Comparison of ENCODE assay signal across 22 mouse cellular contexts in the genomic region with DNA sequence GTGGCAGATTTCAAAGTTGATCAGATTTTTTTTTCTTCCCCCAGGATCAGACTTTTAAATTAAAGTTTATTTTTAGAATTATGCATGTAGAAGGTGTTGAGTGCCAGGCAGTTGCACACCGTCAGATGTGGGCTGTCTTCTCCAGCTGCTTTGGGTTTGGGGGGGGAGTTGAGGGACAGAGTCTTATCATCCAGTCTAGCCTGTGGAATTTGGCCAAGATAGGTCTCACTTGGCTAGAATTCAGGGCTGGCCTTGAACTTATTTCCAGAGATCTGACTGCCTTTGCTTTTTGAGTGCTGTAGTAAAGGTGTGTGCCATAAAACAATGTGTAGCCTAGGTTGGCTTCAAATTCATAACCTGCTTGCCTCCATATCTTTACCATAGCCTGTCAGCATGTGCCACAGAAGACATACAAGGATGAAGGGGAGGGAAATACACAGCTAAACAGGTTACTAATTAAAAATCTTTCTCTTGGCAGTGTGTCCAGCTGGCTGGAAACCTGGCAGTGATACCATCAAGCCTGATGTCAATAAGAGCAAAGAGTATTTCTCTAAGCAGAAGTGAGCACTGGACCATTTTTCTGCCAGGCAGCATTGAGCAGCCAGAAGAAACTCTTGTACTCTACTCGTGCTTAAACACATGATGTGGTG. TPM values are rescaled to one million over a fixed set of nuclear protein-coding genes. Genes with fewer than 3 reads are reported as not detected.
A peak's percentile ranks its signal among the peaks of the same experiment; 100 is the strongest.
DNase-seq lines count a peak whose midpoint lies in the region; ATAC-seq and TF ChIP-seq lines count a peak whose summit lies in the region.
"Had no signal": no experiment of that assay in that cellular context is flagged by ENCODE, and none has a peak within 500 bp of the region (broad histone marks: within the 10 kb centered on the region; RNA-seq: fewer than 3 reads in every experiment).

No protein-coding gene starts in this region.

- 26% methylated on average over 2 of the region's 2 CpGs for WGBS in heart, embryonic 15.5 days
- WGBS in liver, adult 2 months = 9% methylated on average over 2 of the region's 2 CpGs
- 60% methylated on average over 2 of the region's 2 CpGs for WGBS in liver, embryonic 11.5 days

- H3K27me3 ChIP-seq in heart, embryonic 15.5 days = no peaks in the 10 kb centered on the region
- no peaks in the 10 kb centered on the region for H3K27me3 ChIP-seq in liver, adult 2 months (ENCODE audit: control insufficient read depth, insufficient read depth, low read length)
- H3K27me3 ChIP-seq in liver, embryonic 11.5 days (replicated peaks; ENCODE audit: control insufficient read depth, insufficient read depth, low read length) = no peaks in the 10 kb centered on the region
- H3K27me3 ChIP-seq: embryonic facial prominence, embryonic 15.5 days; hindbrain, embryonic 12.5 days; liver, embryonic 12.5 days; midbrain, embryonic 12.5 days; neural tube, embryonic 12.5 days had no signal

- peaks cover 50% of the 10 kb centered on the region for H3K36me3 ChIP-seq in heart, embryonic 15.5 days
- H3K36me3 ChIP-seq in liver, adult 2 months (ENCODE audit: control insufficient read depth, insufficient read depth, low read length) = peaks cover 64% of the 10 kb centered on the region
- H3K36me3 ChIP-seq in liver, embryonic 11.5 days (ENCODE audit: control insufficient read depth, insufficient read depth, low read length) = peaks cover 30% of the 10 kb centered on the region

- no peak for ATAC-seq in heart, embryonic 15.5 days (replicated peaks; ENCODE audit: insufficient number of reproducible peaks, insufficient read depth, low FRiP score, low read depth)
- ATAC-seq in liver, embryonic 11.5 days (replicated peaks; ENCODE audit: low FRiP score) = no peak
- ATAC-seq in megakaryocyte progenitor cell, adult 5-6 weeks (replicated peaks; ENCODE audit: poor library complexity) = peak; percentile 46
- ATAC-seq in megakaryocyte, adult 5-6 weeks (ENCODE audit: poor library complexity, severe bottlenecking) = no peak
- ATAC-seq: liver, embryonic 12.5 days had no signal

- peaks cover 7% of the 10 kb centered on the region for H3K4me1 ChIP-seq in heart, embryonic 15.5 days (replicated peaks)
- peaks cover 18% of the 10 kb centered on the region; the same call in 1 of the 2 replicates for H3K4me1 ChIP-seq in liver, adult 2 months (ENCODE audit: control insufficient read depth, insufficient read depth, low read length)
- H3K4me1 ChIP-seq in liver, embryonic 11.5 days (replicated peaks; ENCODE audit: control insufficient read depth, insufficient read depth, low read length) = no peaks in the 10 kb centered on the region
- H3K4me1 ChIP-seq: embryonic facial prominence, embryonic 15.5 days; hindbrain, embryonic 12.5 days; midbrain, embryonic 12.5 days; neural tube, embryonic 12.5 days had no signal

- H3K27ac ChIP-seq in heart, embryonic 15.5 days = peak overlapping the region; percentile 46
- H3K27ac ChIP-seq in liver, adult 2 months (replicated peaks; ENCODE audit: insufficient read depth, low read depth, low read length) = peak overlapping the region; percentile 44
- H3K27ac ChIP-seq in liver, embryonic 11.5 days (ENCODE audit: low read depth, low read length) = no peak overlapping the region
- H3K27ac ChIP-seq: embryonic facial prominence, embryonic 15.5 days; hindbrain, embryonic 12.5 days; liver, embryonic 12.5 days; midbrain, embryonic 12.5 days; neural tube, embryonic 12.5 days had no signal

- no peak for TF ChIP-seq CTCF in liver, adult 2 months (IDR thresholded peaks at IDR 0.05; ENCODE audit: low read depth, low read length)

- H3K79me2 ChIP-seq in liver, adult 2 months (ENCODE audit: control insufficient read depth, insufficient read depth, low read length) = peaks cover 2% of the 10 kb centered on the region; the same call in 1 of the 2 replicates

- no peaks in the 10 kb centered on the region for H3K9me3 ChIP-seq in heart, embryonic 15.5 days (replicated peaks)
- H3K9me3 ChIP-seq in liver, embryonic 11.5 days (ENCODE audit: control insufficient read depth, low read length) = no peaks in the 10 kb centered on the region
- H3K9me3 ChIP-seq: embryonic facial prominence, embryonic 15.5 days; hindbrain, embryonic 12.5 days; liver, embryonic 12.5 days; midbrain, embryonic 12.5 days; neural tube, embryonic 12.5 days had no signal

- H3K4me3 ChIP-seq in heart, embryonic 15.5 days = no peak overlapping the region
- H3K4me3 ChIP-seq in liver, adult 2 months (ENCODE audit: insufficient read depth, low read depth, low read length) = no peak overlapping the region
- no peak overlapping the region for H3K4me3 ChIP-seq in liver, embryonic 11.5 days (ENCODE audit: low read depth, low read length)
- H3K4me3 ChIP-seq: embryonic facial prominence, embryonic 15.5 days; hindbrain, embryonic 12.5 days; liver, embryonic 12.5 days; midbrain, embryonic 12.5 days; neural tube, embryonic 12.5 days had no signal

- no peak for DNase-seq in heart, postnatal 4 days
- DNase-seq in liver, adult 2 months (ENCODE audit: extremely low read depth, low read depth, low spot score) = peak; percentile 94
- no peak for DNase-seq in liver, embryonic 11.5 days (ENCODE audit: low spot score)
- peak; percentile 37 for DNase-seq in adrenal gland, postnatal 25 days
- DNase-seq in left cerebral cortex, adult 9 months (ENCODE audit: low spot score in 2 of 2) = no peak
- DNase-seq: B cell, adult 2 months; cerebellum, adult 11-12 months; cerebellum, postnatal 36 days; layer of hippocampus, postnatal 36 days; left cerebral cortex, postnatal 4 days; lung, embryonic 14.5 days; lung, postnatal 36 days; right cerebral cortex, adult 18-20 months; thymus, postnatal 14 days had no signal

- no peak overlapping the region for H3K9ac ChIP-seq in heart, embryonic 15.5 days
- H3K9ac ChIP-seq in liver, adult 2 months (ENCODE audit: low read depth, low read length) = no peak overlapping the region
- H3K9ac ChIP-seq in liver, embryonic 11.5 days (ENCODE audit: low read depth, low read length) = no peak overlapping the region
- H3K9ac ChIP-seq: embryonic facial prominence, embryonic 15.5 days; hindbrain, embryonic 12.5 days; liver, embryonic 12.5 days; lung, embryonic 14.5 days; midbrain, embryonic 12.5 days; neural tube, embryonic 12.5 days had no signal

- no peak for TF ChIP-seq POLR2A in liver, adult 2 months (IDR thresholded peaks at IDR 0.05; ENCODE audit: extremely low read depth, insufficient read depth, low read length)

- no peak overlapping the region for H3K4me2 ChIP-seq in heart, embryonic 15.5 days
- no peak overlapping the region for H3K4me2 ChIP-seq in liver, embryonic 11.5 days
- H3K4me2 ChIP-seq: embryonic facial prominence, embryonic 15.5 days; hindbrain, embryonic 12.5 days; liver, embryonic 12.5 days; lung, embryonic 14.5 days; midbrain, embryonic 12.5 days; neural tube, embryonic 12.5 days had no signal

RNA-seq across cellular contexts. Expression of a gene that starts 9.4 kb away (rescaled TPM):
- 33.9 and 34.1 TPM in 2 replicates for polyA plus RNA-seq in heart, embryonic 15.5 days (2015; fragmentation: Nextera tagmentation; extraction: Ambion mirVana)
- total RNA-seq in heart, postnatal 4 days (2021) = 10 to 100 TPM; 26.5 to 32.4 TPM
- total RNA-seq in liver, adult 2 months (2014; rRNA removed) = 10.3 and 11.3 TPM in 2 replicates
- polyA plus RNA-seq in liver, adult 2 months (2012; rRNA removed) = 15.7 and 17.3 TPM in 2 replicates
- 24.2 and 27.4 TPM in 2 replicates for polyA plus RNA-seq in liver, embryonic 11.5 days (2014; fragmentation: Nextera tagmentation; extraction: Ambion mirVana)
- 29.4 and 32.0 TPM in 2 replicates for total RNA-seq in adrenal gland, postnatal 25 days (2021)
- 36.9 and 44.9 TPM in 2 replicates for total RNA-seq in megakaryocyte progenitor cell, adult 5-6 weeks (2015)
- total RNA-seq in megakaryocyte progenitor cell, adult 5-6 weeks (2017) = 19.8 and 23.0 TPM in 2 replicates
- total RNA-seq in megakaryocyte, adult 5-6 weeks (2015) = 8.1 and 10.9 TPM in 2 replicates
- 5.2 and 6.4 TPM in 2 replicates for total RNA-seq in megakaryocyte, adult 5-6 weeks (2017)

RNA-seq across cellular contexts. Expression of a gene that starts 9.5 kb away (rescaled TPM):
- 13.2 and 18.0 TPM in 2 replicates for polyA plus RNA-seq in heart, embryonic 15.5 days (2015; fragmentation: Nextera tagmentation; extraction: Ambion mirVana)
- 10 to 100 TPM; 10.2 to 10.5 TPM for total RNA-seq in heart, postnatal 4 days (2021)
- 2.7 and 4.2 TPM in 2 replicates for total RNA-seq in liver, adult 2 months (2014; rRNA removed)
- polyA plus RNA-seq in liver, adult 2 months (2012; rRNA removed) = 9.3 and 13.1 TPM in 2 replicates
- 24.4 and 25.1 TPM in 2 replicates for polyA plus RNA-seq in liver, embryonic 11.5 days (2014; fragmentation: Nextera tagmentation; extraction: Ambion mirVana)
- 21.1 and 31.9 TPM in 2 replicates for total RNA-seq in adrenal gland, postnatal 25 days (2021)
- 35.5 and 56.1 TPM in 2 replicates for total RNA-seq in megakaryocyte progenitor cell, adult 5-6 weeks (2015)
- total RNA-seq in megakaryocyte progenitor cell, adult 5-6 weeks (2017) = 12.0 and 17.6 TPM in 2 replicates
- 34.7 and 36.2 TPM in 2 replicates for total RNA-seq in megakaryocyte, adult 5-6 weeks (2015)
- total RNA-seq in megakaryocyte, adult 5-6 weeks (2017) = 19.2 and 23.4 TPM in 2 replicates

RNA-seq across cellular contexts. Expression of a gene that starts 13.5 kb away (rescaled TPM):
- 850 and 967 TPM in 2 replicates for polyA plus RNA-seq in heart, embryonic 15.5 days (2015; fragmentation: Nextera tagmentation; extraction: Ambion mirVana)
- total RNA-seq in heart, postnatal 4 days (2021) = 100 to 1,000 TPM; 393 to 438 TPM
- total RNA-seq in liver, adult 2 months (2014; rRNA removed) = 868 and 925 TPM in 2 replicates
- polyA plus RNA-seq in liver, adult 2 months (2012; rRNA removed) = 376 and 421 TPM in 2 replicates
- polyA plus RNA-seq in liver, embryonic 11.5 days (2014; fragmentation: Nextera tagmentation; extraction: Ambion mirVana) = 1,160 and 1,259 TPM in 2 replicates
- 777 and 778 TPM in 2 replicates for total RNA-seq in adrenal gland, postnatal 25 days (2021)
- 400 and 435 TPM in 2 replicates for total RNA-seq in megakaryocyte progenitor cell, adult 5-6 weeks (2015)
- 254 and 304 TPM in 2 replicates for total RNA-seq in megakaryocyte progenitor cell, adult 5-6 weeks (2017)
- 556 and 644 TPM in 2 replicates for total RNA-seq in megakaryocyte, adult 5-6 weeks (2015)
- total RNA-seq in megakaryocyte, adult 5-6 weeks (2017) = 344 and 395 TPM in 2 replicates

RNA-seq across cellular contexts. Expression of a gene that starts 21.9 kb away (rescaled TPM):
- 3.0 and 3.1 TPM in 2 replicates for polyA plus RNA-seq in heart, embryonic 15.5 days (2015; fragmentation: Nextera tagmentation; extraction: Ambion mirVana)
- 1 to 10 TPM; 1.9 to 2.1 TPM for total RNA-seq in heart, postnatal 4 days (2021)
- 11.5 and 13.6 TPM in 2 replicates for total RNA-seq in liver, adult 2 months (2014; rRNA removed)
- polyA plus RNA-seq in liver, adult 2 months (2012; rRNA removed) = 7.2 and 7.8 TPM in 2 replicates
- polyA plus RNA-seq in liver, embryonic 11.5 days (2014; fragmentation: Nextera tagmentation; extraction: Ambion mirVana) = 3.1 and 4.3 TPM in 2 replicates
- 4.8 and 9.0 TPM in 2 replicates for total RNA-seq in adrenal gland, postnatal 25 days (2021)
- 9.2 and 12.6 TPM in 2 replicates for total RNA-seq in megakaryocyte progenitor cell, adult 5-6 weeks (2015)
- total RNA-seq in megakaryocyte progenitor cell, adult 5-6 weeks (2017) = 6.7 and 7.1 TPM in 2 replicates
- 29.1 and 38.5 TPM in 2 replicates for total RNA-seq in megakaryocyte, adult 5-6 weeks (2015)
- total RNA-seq in megakaryocyte, adult 5-6 weeks (2017) = 22.8 and 24.3 TPM in 2 replicates

RNA-seq across cellular contexts. Expression of a gene that starts 47.3 kb away (rescaled TPM):
- polyA plus RNA-seq in heart, embryonic 15.5 days (2015; fragmentation: Nextera tagmentation; extraction: Ambion mirVana) = 501 and 616 TPM in 2 replicates
- total RNA-seq in heart, postnatal 4 days (2021) = 100 to 1,000 TPM; 438 to 466 TPM
- total RNA-seq in liver, adult 2 months (2014; rRNA removed) = 337 and 363 TPM in 2 replicates
- polyA plus RNA-seq in liver, adult 2 months (2012; rRNA removed) = 517 and 533 TPM in 2 replicates
- polyA plus RNA-seq in liver, embryonic 11.5 days (2014; fragmentation: Nextera tagmentation; extraction: Ambion mirVana) = 449 and 453 TPM in 2 replicates
- 817 and 927 TPM in 2 replicates for total RNA-seq in adrenal gland, postnatal 25 days (2021)
- total RNA-seq in megakaryocyte progenitor cell, adult 5-6 weeks (2015) = 370 and 377 TPM in 2 replicates
- total RNA-seq in megakaryocyte progenitor cell, adult 5-6 weeks (2017) = 591 and 829 TPM in 2 replicates
- total RNA-seq in megakaryocyte, adult 5-6 weeks (2015) = 465 and 471 TPM in 2 replicates
- total RNA-seq in megakaryocyte, adult 5-6 weeks (2017) = 733 and 897 TPM in 2 replicates

Comparison
In these comparisons a context has a peak if more than half of its experiments do, and no peak if none do; other contexts are left out.
1. DNase-seq: peak in liver, adult 2 months (single experiment) and adrenal gland, postnatal 25 days (single experiment); none in heart, postnatal 4 days (single experiment), liver, embryonic 11.5 days (single experiment) and left cerebral cortex, adult 9 months (0 of 2).